Mouse (Mus musculus) cerebellum, postnatal 4 days (tissue): Measurements from ENCODE around the gene Myo18b.

Experiments used
- DNase-seq, 2 experiments: peaks; one replicate each; pipeline ENCODE4 v3.0.0; 2022; ENCODE audit warnings: low spot score in 2 of 2, mixed read lengths in 1 of 2

The Myo18b gene

DNA sequence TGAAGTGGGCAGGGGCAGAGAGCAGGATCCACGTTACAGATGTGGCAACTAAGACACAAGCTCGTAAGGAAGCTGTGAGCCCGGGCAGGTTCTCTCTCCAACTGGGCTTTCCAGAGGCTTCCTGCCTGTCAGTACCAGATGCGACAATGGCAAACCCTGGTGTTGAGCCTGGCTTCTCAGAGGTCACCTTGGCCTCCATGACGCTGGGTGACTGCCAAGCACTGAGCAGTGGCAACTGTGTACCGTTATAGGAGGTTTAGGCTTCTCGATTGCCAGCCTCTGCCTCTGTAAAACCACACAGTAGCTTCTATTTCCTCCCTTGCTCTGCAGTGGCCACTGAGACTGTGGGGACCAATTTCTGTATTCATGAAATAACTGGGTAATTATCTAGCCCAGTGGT, 81.1 kb downstream of the Myo18b start:
- no peak for DNase-seq

DNA sequence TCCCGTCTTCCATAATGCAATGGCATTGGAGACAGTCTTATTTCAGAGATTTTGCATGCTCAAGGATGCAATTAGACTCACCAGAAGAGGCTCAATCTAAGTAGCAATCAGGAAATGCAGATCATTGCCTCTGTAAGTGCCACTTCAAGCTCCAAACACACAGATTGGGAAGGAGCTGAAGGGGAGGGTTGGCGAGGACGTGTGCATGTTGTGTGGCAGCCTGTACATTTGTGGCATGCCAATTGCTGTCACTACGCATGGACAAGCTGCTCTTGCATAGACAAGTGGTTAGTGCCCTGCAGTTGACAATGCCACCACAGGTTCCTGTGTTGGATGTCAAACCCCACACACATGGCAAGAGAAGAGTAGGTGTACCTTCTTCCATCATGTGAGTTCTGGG, 88.5 kb downstream of the Myo18b start:
- no peak for DNase-seq

DNA sequence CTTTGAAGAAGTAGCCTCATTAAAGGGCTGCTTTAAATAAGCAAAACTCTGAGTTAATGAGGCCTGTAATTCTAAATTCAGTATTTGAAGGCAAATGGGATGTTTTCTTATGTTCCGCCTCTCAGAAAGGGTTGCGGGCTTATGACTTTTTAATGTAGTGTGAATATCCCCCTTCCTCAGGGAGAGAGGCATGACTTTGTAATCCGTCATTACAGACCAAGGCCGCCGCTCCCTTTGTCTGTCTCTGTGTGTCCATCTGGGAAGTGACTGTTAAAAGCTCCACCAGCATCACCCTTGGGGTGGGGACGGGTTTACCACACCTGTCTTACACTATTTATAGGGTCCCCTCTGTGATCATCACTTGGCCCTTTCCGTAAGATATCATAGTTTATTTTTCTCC, 100.1 kb downstream of the Myo18b start:
- DNase-seq, result no peak

DNA sequence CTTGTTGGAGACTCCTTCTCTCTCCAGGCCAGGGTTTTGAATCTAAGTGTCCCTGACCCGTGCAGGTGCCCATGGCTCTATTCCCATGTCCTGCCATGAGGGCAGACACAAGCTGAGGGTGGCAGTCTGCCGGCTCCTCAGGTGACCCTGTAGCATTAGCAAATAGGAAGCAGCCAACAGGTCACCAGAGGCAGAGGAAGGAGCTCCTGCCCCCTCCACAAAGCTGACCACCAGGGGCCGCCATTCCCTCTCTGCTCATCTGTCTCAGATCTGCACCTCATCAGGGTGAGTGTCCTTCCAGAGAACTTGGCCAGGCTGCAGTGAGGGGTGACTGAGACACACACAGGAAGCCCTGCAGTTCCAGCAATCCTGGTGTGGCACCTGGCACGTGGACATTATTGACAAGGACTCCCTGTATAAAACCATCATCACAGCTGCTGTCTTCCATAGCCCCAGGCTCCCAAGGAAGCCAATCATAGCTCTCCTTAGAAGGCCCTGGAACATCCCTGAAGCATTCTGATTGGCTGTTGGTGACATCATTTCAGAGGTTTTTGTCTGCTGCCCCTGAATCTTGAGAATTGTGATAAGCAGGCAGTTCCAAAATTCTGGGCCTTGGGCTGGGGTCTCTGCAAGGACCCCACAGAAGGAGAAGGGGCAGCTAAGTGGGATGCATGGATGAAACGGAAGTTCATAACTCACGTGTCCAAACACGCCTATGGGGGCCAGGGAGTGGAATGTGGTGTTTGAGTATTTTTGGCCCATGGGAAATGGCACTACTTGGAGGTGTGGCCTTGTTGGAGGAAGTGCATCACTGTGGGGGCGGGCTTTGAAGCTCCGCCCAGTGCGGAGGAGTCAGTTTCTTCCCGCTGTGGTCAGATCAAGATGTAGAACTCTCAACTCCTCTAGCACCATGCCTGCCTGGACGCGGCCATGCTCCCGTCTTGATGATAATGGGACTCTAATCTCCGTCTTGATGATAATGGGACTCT, 104.1 kb downstream of the Myo18b start:
- no peak for DNase-seq

DNA sequence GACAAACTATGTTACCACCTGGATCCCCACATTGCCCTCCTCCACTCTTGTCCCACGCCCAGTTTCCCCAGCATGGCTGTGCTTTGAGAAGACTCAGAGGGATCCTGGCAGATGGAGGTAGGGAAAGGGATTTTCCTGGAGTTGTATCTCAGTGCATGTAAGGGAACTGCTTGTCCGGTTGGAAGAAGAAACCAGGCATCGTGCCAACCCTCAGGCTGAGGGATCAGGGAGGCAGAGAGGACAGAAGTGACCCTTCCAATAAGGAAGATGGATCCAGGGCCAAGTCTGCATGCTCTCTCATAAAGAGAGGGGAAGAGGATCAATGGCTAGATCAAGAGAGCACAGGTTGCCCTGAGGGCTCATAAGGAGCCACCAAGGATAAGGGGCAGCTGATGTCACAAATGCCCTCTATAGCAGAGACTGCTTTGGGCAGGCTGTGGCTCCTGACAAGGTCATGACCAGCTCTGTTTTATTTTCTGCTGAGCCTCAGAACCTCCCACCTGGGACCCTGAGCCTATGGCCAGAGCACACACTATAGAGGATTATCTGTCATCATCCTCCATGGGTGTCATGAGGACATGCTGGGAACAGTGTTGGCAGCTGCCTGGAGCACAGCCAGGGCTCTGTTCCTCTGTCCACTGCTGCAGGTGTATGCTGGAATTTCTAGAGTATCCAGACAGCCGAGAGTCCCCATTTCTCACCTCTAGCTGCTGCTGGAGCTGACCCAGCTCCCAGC, 105.6 kb downstream of the Myo18b start:
- DNase-seq, result no peak

DNA sequence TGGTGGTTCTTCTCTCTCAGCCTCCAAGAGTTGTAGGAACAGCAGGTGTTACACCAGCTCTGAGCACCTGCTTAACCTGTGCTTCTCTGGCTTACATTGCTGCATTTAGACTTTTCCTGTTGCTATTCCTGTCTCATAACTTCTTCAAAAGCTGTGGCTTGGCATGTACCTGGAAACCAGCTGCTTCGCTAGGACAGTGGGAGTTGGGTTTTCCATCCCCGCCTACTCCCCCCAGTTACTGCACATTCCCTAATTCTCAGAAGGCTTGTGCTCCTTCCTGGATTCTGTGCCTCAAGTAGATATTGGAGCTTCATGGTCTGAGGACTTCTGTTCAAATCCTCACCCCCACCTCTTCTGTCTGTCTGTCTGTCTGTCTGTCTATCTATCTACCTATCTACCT, 107.7 kb downstream of the Myo18b start:
- DNase-seq, result no peak

DNA sequence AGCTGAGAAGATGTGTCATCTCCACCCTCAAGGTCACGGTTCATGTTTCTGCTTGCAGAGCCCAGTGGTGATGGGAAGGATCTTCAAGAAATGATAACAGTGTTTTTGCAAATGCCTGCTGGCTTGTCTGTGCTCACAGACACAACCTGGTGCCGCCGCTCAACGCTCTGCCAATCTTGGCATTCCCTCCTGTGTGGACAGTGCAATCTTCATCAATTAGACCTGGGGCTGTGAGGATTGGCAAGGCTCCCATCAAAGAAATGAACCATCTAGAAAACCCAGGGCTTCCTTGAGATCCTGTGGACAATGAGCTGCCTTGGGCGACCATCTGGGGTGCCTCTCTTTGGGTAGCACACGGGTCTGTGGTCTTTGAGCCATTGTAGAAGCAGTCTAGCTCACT, 109.4 kb downstream of the Myo18b start:
- no peak for DNase-seq

DNA sequence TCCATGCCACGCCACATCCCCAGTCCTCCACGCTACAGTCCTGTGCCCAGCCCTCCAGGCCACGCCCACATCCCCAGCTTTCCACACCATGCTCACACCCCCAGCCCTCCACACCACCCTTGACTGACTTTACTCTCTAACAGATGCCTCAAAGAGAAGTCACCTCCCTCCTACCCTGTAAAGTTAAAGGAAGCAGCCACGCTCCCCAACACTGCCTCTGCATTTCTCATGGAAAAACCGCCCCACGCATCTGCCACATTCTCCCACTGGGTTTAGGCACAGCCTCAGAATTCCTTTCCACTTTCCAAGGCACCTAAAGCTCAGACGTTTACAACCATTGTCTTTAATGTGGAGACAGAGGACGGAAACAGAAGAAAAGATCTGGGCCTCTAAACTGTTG, 110.1 kb downstream of the Myo18b start:
- DNase-seq, result no peak

DNA sequence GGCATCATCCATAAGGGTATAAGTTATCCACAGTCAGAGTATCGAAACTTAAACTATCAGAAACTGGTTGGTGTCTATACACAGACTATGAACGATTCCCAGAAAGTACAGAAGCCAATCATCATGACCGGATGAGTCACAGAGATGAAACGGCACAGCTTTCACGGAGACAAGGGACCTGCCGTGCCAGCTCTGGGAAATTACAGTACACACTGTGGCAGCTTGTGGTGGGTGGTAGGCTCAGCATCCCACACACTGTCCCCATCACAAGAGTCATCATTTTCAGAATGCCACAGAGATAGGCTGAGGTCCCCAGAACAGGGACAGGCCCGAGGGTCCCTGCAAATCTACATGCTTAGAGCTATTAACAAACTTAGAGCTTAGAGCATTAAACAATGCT, 114.4 kb downstream of the Myo18b start:
- DNase-seq, result no peak

DNA sequence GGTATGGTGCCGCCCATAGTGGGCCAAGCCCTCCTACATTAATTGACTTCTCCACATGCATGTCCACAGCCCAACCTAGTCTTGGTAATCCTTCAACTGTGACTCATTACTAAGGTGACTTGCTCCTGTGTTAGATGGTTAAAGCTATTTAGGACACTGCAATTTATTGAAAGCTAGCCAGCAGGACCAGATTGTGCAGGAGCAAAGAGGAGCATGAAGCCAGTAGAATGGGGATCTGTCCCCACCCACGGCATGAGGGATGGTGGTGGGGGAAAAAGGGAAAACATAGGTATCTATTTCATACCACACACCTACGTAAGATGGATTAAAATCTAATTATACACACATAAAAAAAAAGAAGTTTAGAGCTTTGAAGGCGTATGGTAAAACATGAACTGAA, 114.9 kb downstream of the Myo18b start:
- no peak for DNase-seq

DNA sequence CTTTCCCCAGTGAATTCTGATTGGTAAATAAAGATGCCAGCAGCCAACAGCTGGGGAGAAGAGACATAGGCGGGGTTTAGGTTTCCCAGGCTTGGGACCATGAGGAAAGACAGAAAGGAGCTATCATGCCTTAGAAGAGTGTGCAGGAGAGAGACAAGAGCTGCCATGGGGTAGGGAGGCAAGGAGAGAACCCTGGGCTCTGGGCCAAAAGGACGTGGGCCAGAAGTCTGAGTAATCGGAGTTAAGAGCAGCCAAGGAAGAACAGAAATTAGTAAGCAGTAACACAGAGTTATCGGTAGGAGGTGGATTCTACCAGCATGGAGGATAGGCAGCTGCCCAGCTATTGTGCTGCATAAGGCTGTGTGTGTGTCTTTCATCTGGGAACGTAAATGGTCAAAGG, 115.8 kb downstream of the Myo18b start:
- peak in 1 of 2 experiments; percentile 67 for DNase-seq

DNA sequence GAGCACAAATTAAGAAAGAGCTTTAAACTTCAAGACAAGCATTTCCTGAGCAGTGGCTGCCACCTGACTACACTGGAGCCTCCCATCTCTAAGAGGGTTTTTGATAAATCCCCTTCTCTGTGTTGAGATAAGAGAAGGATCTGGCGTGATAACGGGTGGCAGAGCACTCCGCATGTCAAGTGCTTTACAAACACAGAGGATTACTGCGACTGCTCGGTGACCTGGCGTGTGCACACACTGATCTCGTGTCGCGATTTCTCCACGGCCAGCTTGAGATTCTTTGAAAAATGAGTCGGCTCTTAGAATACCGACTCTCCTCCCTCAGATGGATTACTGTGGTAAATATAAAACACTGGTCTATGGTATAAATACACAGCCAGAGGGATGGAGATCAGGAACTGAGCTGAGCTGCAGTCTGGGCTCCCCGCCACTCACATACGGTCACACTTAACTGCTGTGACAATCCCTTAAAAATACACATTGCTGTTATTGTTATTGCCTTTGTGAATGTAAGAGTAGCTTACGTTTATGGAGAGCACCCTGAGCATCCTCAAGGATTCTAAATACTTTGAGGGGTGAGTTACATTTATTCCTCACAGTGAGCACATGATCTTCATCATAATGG, 119.3 kb downstream of the Myo18b start:
- no peak for DNase-seq

DNA sequence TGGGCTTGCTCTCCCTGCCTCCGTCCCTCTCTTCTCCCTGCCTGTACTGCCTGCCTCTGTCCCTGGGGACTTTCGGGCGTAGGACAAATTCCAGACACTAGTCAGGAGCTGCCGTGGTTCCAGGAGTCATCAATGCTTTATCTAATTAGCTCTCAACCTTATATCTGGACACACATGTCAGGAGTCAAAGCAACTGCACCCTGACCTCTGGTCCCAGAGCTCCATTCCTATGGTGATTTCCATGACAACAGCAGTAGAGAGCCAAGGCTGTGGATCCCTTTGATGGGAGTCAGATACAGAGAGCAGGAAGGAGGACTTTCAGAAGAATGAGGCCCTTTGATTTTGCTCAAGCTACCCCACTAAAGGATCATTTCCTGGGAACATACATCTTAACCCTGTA, 122.7 kb downstream of the Myo18b start:
- DNase-seq, result no peak

DNA sequence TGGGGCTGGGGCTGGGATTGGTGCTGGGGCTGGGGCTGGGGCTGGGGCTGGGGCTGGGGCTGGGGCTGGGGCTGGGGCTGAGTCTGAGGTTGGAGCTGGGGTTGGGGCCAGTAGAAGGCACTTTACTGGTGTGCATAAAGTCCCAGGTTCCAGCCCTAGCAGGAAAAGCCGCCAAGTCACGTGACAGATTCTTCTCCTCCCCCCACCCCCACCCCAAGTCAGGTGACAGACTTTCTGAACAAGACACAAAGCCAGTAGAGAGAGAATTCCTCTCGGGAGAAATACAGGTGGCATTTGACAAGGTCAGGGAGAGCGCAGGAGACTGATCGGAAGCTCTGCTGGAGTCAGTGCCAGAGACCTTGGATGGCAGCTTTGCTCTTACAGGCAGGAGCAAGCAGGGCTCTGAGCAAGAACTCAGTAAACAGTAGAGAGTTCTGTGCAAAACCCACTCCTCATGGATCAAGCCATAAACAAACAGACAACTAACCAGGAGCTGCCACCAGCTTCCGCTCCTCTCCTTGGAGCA, 124.7 kb downstream of the Myo18b start:
- DNase-seq, result no peak

DNA sequence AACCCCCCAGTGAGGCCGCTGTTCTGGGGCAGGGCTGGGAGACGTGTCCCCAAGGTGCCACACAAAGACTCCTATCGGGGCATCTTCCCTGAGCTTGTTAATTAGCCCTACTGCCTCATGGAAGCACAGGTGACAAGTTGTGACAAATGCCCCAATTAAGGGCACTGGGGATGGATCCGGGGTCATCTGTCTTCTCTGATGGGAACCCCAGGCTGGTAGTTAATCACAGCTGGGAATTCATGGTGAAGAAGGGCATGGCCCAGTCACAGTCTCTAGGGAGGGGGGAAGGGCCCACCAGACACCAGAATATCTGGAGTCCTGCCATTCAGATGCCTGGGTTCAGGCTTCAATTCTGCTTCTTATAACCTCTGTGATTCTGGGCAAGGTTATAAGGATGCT, 126.4 kb downstream of the Myo18b start:
- DNase-seq, result no peak

DNA sequence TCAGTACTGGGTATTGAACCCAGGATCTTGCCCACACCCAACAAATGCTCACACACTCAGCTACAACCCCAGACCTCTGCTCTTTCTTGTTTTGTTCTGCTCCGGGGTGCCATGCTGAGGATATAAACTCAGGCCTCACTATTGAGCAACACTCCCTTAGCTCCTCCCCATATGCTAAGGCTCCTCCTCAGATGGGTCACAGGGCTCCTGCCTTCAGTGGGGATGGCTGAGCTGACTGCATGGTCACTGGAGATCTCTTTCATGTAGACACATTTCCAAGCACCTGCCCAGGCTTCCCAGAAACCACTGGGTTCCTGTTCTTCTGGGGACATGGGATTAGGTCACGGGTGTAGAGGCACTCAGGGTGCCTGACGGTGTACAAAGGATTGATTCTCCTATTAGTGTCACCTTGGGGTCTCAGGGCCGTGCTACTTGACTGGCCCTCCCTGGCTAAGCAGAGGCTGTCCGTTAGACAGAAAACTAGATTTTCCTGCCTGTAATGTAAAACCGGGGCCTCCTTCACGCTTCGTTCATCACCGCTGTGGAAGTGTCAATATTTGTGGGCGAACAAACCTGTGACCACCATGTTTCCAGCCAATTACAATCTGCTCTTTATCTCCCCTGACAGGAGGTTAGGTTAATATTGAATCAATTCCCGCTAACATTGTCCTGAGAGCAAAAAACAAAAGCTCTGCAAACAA, 127.0 kb downstream of the Myo18b start:
- DNase-seq, result no peak

DNA sequence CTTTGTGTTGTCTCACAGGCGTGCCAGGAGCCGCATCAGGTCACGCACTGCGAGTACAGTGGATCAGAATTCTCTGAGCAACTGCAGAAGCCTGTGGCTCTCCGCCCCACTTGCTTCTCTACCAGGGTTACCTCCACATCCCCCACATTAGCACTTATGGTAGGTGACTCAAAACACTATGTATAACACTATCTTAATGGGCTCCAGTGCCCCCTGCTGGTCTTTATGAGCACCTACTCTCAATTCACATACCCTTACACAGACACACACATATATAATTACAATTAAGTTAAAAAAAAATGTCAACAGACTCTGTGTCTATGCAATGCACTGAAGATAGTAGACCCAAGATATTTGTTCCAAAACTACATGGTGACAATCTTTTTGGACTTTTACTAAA, 127.6 kb downstream of the Myo18b start:
- DNase-seq, result no peak

DNA sequence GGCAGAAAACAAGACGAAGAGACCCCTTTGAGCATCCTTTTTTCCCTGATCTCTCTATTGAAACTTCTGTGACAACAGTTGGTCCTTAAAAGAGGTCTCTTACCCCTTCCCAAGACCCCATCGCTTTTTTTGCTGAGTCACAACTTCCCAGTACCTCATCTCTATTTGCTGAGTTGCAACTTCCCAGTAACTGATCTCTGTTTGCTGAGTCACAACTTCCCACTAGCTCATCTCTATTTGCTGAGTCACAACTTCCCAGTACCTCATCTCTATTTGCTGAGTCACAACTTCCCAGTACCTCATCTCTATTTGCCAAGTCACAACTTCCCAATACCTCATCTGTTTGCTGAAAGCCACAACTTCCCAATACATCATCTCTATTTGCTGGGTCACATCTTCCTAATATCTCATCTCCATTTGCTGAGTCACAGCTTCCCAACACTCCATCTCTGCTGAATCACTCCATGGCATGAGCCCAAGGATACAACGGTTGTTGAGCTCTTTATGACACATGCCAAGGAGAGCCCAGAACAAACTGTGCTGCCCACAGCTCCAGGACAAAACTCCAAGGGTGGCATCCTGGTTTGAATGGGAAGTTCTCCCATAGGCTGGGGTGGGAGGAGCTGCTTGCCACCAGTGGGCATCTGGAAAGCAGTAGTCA, 134.6 kb downstream of the Myo18b start:
- no peak for DNase-seq

DNA sequence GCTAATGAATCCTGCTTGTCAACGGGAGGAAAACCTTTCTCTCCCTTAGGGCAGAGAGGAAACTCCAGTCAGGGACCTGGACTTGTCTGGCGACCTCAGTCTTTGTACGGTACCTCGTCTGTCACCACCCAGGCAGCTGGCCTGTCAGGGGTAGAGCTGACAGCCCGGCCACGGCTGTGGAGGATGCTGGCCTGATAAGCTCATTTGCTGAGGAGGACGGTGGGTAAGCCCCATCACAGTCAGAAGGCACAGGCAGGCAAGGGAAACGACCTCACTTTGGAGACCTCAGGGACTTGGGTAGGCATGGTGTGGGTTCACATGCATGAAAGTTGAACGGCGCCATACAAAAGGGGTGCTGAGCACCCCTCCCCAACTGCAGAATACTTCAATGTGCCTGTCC, 140.6 kb downstream of the Myo18b start:
- no peak for DNase-seq

DNA sequence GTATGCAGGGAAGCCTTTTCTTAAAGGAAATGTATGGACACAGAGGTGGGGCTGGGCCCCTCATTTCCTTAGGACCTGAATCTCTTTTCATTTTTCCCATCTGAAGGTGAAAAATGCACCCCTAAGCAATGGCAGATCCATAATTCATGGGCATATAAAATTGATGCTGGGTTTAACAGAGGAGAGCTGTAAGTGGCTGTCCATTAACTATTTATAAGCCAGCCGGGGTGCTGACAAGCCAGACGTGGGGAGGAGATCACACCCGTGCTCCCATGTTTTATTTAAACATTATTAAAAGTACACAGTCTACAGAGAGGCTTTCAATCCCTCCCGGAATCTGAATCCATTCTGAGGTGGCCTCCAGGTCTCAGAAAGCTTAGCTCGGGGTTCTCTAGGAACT, 146.5 kb downstream of the Myo18b start:
- no peak for DNase-seq
